Mouse (Mus musculus) cerebellum, postnatal 10 days (tissue): ENCODE results near the gene Kirrel2.
"Not testable (repeated sequence)": the region's sequence is repeated elsewhere in the genome, so short reads cannot be mapped to it uniquely, and the experiment has no call there.

Source experiments
- DNase-seq, 2 experiments: peaks; one replicate each; pipeline ENCODE4 v3.0.0; 2021; ENCODE audit warnings: mixed read lengths in 2 of 2

Kirrel2 gene

DNA sequence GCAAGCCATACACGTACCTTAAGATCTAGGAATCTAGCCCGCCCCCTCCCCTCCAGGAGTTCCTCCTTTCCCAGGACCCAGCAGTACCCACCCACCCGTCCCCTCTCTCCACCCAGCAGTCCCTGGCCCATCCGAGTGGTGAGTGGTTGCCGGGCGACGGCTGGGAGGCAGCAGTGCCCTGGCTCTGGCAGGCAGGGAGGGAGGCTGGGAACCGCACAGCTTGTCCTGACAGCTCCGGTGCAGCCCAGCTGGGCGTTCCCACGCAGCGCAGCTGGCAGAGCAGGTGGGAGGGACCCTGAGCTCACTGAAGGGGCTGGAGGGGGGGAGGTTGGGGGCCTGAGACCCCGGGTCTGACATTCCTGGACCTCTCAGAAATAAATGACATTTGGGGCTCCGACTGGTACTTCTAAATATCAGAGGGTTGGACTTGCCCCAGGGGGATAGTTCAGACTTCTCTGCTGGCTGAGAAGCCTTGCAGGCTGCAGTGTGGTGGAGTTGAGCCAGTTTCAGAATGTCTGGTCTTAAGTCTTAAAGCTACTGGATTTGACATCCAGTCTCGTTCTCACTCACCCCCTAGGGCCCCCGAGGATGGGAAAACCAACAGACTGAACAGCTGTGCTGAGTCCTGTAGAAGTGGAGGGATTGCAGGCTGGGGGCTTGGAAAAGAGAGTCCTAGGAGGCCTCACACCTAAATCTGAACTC lies at the start of gene Kirrel2, which contains the start of gene Nphs1:
Gene Kirrel2 (minus strand): TSS at position 62 of the 702 bp plus-strand sequence.
Gene Nphs1 (plus strand): TSS at position 687 of the 702 bp plus-strand sequence.
- DNase-seq, result peak; percentile 70 to 81

DNA sequence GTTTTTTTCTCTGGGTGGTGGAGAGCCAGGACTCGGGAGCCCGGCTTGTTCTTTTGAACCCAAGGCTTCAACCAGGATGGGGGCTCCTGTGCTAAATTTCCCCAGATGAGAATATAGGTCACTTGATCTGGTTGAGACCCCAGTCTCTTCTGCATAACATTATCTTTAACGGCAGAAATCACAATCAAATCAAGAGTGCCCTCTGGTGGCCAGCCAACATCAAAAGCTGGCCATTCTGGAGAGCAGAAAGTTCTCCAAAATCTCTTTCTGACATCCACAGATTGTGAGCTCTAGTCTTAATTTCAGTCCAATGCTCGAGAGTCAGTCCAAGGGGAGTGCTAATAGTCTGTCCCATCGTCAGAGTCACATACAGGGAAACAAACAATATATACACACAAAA lies 43.7 kb upstream of the Kirrel2 start:
- peak; percentile 38 to 46 for DNase-seq

DNA sequence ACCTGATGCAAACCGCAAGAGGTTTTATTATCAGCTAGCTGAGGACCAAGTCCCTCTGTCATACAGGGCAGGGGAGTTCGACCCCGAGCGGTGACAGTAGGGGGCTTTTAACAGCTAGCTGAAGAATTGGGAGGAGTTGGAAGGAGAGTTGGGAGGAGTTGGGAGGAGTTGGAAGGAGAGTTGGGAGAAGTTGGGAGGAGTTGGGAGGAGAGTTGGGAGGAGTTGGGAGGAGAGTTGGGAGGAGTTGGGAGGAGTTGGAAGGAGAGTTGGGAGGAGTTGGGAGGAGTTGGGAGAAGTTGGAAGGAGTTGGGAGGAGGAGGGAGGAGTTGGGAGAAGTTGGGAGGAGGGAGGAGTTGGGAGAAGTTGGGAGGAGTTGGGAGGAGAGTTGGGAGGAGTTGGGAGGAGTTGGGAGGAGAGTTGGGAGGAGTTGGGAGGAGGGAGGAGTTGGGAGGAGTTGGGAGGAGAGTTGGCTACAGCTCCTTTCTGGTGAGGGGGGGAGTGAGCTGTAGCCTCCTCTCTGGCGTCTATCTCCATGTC lies 38.1 kb upstream of the Kirrel2 start:
- DNase-seq, result not testable (repeated sequence)

DNA sequence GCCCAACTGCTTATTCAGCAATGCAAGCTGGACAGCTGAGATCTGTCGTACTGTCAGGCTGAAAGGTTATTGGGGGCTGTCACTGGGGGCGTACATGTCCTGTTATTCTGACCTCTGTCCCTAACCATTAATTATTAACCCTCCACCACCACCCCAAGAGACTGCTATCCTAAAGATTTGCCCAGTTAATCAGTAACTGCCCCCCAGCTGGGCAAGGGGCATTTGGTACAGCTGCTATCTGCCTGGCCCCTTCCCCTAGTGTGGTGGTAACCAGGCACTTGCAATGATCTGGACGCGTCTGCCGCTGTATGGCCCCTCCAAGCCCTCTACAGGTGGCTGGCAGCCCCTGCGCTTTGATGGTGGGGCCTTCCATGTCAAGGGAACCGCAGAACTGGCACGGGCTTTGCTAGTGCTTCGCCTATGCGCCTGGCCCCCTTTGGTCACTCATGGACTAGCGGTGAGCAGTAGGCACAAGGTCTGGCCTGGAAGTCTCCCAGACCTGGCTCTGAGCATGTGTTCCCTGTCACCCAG lies 36.0 kb upstream of the Kirrel2 start, which contains the start of gene Prodh2:
Gene Prodh2 (plus strand): TSS at position 222 of the 531 bp plus-strand sequence.
- no peak for DNase-seq

- DNase-seq, result peak; percentile 94 to 97
Measured at GRCm38 (mm10) chr7:30492765-30493164, 35.3 kb upstream of the Kirrel2 start.

DNA sequence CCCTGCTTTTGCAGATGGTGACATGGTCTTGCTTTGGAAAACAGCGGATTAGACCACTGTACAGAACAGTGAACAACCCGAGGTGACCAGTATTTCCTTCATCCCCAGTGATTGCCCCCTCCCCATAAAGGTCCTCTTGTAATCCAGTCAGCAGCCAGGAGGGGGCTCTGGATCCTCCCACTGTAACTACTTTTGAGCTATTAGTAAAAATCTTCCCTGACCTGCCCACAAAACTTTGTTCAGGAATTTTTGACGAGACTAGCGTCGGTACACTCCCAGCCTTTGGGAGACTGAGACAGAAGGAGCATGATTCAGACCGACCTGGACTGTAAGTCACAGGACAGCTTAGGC lies 33.4 kb upstream of the Kirrel2 start:
- no peak for DNase-seq

- DNase-seq, result peak; percentile 74 to 83
Measured at GRCm38 (mm10) chr7:30490251-30490956, 32.9 kb upstream of the Kirrel2 start.

GRCm38 (mm10) chr7:30484250-30484649 lies 26.8 kb upstream of the Kirrel2 start:
- no peak for DNase-seq

DNA sequence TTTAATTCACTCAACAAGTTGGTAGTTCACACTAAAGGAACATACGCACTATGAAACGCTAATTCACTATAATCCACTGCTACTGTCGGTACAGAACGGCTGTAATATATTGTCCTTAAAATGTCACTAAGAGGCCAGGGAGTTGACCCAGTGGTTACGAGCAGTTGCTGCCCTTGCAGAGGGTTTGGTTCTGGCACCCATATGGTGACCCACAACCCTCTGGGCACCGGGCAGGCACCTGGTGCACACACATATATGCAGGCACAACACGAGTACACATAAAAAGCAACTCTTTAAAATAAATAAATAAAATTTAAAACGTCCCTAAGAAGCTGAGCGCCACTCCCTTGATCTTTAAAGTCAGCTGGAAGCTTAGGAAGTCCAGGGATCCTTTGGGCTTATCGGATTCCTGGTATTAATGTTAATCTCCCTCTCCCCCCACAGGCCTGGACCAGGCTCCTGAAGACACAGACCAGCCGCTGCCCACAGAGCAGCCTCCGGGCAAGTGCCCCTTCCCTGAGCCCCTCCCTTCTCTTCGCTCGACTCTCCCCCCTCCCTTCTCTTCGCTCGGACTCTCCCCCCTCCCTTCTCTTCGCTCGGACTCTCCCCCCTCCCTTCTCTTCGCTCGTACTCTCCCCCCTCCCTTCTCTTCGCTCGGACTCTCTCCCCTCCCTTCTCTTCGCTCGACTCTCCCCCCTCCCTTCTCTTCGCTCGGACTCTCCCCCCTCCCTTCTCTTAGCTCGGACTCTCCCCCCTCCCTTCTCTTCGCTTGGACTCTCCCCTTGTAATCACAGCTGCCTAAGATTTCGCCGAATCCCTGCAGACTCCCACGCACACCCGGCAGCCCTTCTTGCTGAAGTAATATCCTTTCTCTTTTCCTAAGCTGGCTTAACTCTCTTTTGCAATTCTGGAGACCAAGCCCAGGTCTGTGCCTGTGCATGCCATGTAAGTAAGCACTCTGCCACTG lies 20.2 kb upstream of the Kirrel2 start:
- peak; percentile 72 for DNase-seq

GRCm38 (mm10) chr7:30476136-30476535 lies 18.6 kb upstream of the Kirrel2 start:
- not testable (repeated sequence) for DNase-seq

- DNase-seq, result no peak
Measured at GRCm38 (mm10) chr7:30474999-30475398, 17.5 kb upstream of the Kirrel2 start.

GRCm38 (mm10) chr7:30472411-30472810 lies 14.9 kb upstream of the Kirrel2 start:
- DNase-seq, result peak; percentile 80 to 85

DNA sequence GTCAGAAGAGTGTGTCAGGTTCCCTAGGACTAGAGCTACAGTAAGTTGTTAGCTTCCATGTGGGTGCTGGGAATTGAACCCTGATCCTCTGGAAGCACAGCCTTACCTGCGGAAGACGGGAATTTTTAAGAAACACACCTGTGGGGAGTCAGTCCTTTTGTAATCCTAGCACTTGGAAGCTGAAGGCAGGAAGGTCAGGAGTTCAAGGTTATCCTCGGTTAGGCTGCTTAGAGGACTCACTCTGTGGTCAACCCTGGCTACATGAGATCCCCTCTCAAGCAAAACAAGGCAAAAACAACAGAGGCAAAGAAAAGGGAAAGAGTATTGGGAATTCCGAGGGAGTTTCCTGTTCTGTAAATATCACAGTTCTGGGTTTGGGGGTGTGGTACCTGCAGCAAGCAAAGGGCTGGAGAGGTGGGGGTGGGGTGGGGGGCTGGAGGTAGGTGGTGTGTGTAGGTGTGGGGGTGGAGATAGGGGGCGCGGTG lies 7.4 kb upstream of the Kirrel2 start:
- DNase-seq, result no peak

DNA sequence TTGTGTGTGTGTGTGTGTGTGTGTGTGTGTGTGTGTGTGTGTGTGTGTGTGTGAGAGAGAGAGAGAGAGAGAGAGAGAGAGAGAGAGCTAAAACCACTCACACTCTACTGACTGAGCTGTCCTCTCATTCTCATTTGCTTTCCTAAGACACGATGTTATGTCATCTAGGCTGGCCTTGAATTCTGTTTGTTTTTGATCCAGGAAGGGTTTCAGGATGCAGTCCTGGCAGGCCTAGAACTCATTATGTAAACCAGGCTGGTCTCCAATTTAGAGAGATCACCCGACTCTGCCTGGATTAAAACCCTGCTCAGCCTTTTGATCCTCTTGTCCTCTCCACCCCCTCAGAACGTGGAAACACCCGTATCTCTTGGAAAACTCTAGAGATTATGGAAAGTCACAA lies 6.5 kb upstream of the Kirrel2 start:
- DNase-seq, result no peak

- no peak for DNase-seq
Measured at GRCm38 (mm10) chr7:30463568-30463967, 6.1 kb upstream of the Kirrel2 start.

DNA sequence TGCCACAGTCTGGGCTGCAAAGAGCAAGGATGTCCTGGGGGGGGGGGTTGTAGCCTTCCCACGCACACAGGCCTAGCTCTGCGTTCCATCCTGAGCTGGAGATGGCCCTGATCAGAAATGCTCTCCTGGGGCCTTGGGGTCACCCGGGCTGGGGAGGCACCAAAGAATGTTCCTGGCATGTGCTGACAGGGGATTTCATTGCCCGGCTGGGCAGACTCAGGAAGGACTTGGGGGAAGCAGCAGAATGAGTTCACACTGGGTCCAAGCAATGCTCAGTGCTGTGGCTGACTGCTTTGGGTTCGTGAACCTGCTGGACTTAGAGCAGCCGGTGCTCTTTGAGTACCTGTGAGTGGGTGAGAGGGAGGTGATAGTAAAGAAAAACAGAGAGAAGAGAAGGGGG lies 2.0 kb upstream of the Kirrel2 start:
- no peak for DNase-seq

GRCm38 (mm10) chr7:30456911-30457628 lies 420 bp downstream of the Kirrel2 start:
- DNase-seq, result peak in 1 of 2 experiments; percentile 42

DNA sequence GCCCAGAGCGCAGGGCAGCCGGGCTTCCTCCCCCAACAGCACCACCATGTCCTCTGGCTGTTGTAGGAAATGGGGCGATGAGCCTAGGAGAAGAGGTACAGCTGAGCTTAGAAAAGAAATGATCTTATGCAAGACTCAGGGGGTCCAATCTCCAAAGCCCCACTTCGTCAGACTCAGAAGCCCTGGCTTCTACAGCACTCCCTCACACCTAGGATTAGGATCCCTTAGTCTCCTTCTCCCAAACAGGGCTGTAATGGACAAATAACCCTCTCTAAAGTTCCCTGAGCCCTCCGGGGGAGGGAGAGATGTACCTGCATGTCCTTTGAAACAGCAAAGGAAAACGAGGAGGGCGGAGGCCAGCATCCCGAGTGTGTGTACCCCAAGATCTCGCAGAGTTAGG lies 1.0 kb downstream of the Kirrel2 start:
- no peak for DNase-seq

DNA sequence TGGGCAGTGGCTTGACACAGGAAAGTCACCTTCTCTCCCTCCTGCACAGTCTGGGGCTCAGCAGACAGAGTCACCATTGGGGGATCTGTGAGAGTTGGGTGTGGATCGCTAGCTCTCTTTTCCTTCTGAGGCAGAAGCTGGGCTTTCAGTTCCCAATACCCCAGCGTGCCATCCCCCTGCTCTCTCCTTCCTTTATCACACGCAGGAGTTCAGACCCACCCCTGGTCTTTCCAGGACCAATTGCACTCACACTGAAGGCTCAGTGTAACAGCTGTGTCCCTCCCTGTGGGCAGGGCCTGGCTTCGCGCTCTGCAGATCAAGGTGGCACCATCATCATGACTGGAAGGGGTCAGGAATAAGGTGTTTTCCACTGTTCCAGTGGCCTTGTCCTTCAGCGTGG lies 3.2 kb downstream of the Kirrel2 start:
- no peak for DNase-seq

DNA sequence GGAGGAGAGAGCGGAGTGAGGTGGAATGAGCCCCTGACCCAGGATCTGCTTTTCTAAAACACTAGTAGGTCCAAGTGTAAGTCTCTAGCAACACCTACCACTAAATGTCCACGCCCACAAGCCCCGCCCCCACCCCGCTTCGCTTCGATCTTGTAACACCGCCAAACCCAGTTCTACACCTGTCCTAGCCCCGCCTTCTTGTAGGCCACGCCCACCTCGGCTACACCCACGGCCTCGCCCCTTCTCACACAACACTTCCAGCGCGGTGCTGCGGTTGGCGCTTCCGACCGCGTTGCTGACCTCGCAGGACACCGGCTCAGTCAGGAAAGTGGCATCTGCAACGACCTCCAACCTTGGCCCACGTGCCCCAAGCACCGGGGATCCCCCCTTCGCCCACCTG lies 3.7 kb downstream of the Kirrel2 start:
- DNase-seq, result peak in 1 of 2 experiments; percentile 42

DNA sequence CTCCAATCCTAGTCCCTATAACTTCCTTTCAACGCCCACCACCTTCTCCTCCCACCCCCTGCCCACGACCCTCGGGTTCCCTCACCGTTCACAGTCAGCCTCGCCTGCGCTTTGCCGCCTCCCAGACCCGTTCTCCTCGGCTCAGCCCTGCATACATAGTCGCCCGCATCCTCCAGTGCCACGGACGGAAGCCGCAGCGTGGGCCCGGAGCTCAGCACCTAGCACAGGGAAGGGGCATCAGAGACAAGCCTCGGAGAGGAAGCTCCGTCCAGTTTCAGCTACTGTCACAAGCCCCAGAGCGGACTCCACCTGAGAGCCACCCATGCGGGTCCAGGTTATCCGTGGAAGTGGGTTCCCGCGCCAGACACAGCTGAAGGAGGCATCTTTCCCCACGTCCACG lies 4.2 kb downstream of the Kirrel2 start:
- DNase-seq, result no peak

- peak in 1 of 2 experiments; percentile 54 for DNase-seq
Measured at GRCm38 (mm10) chr7:30450241-30450640, 7.2 kb downstream of the Kirrel2 start.
